In the genomic region with DNA sequence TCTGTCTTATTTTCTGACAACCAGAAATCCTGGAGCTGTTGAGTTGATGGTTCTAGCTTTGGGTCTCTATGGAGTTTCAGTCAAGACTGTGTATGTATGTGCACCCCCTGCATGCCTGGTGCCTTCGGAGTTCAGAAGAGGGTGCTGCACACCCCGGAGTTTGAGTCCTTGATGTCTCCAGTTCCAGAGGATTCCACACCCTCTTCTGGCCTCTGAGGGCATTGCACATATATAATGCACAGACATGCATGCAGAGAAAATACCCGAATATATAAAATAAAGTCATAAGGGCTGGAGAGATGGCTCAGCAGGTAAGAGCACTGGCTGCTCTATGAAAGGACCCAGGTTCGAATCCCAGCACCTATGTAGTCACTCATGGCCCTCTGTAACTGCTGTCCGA, we compare ENCODE assay signal across 11 mouse cellular contexts. TPM values are rescaled to one million over a fixed set of nuclear protein-coding genes. Genes with fewer than 3 reads are reported as not detected.
DNase-seq lines count a peak whose midpoint lies in the region; ATAC-seq and TF ChIP-seq lines count a peak whose summit lies in the region.
"Had no signal": no experiment of that assay in that cellular context is flagged by ENCODE, and none has a peak within 500 bp of the region (broad histone marks: within the 10 kb centered on the region; RNA-seq: fewer than 3 reads in every experiment).

No protein-coding gene starts in this region.

- peak; percentile 16 for TF ChIP-seq CTCF in left cerebral cortex, adult 2 months (IDR thresholded peaks at IDR 0.05)
- peak; percentile 54 for TF ChIP-seq CTCF in Patski (IDR thresholded peaks at IDR 0.05)

- H3K27me3 ChIP-seq in Patski = no peaks in the 10 kb centered on the region
- peaks cover 30% of the 10 kb centered on the region for H3K27me3 ChIP-seq in forebrain, embryonic 10.5 days (ENCODE audit: poor library complexity, severe bottlenecking)

- ATAC-seq in Patski = no peak

- H3K36me3 ChIP-seq in forebrain, embryonic 10.5 days (replicated peaks) = no peaks in the 10 kb centered on the region
- H3K36me3 ChIP-seq: heart, embryonic 13.5 days had no signal

- DNase-seq in cerebellum, postnatal 10 days = peak; percentile 35 to 45
- DNase-seq in cerebellum, adult 11-12 months = no peak
- no peak for DNase-seq in left cerebral cortex, adult 2 months (ENCODE audit: extremely low spot score in 1 of 2, low spot score in 2 of 2)
- DNase-seq in left cerebral cortex, postnatal 36 days (ENCODE audit: low spot score in 2 of 2) = no peak
- DNase-seq in Patski (ENCODE audit: low read depth, low spot score) = no peak
- DNase-seq in lung, postnatal 36 days = peak; percentile 53
- DNase-seq in adrenal gland, postnatal 4 days (ENCODE audit: low spot score in 2 of 2) = no peak
- DNase-seq in forebrain, embryonic 10.5 days (ENCODE audit: extremely low spot score, low spot score) = no peak
- DNase-seq: adrenal gland, postnatal 25 days had no signal

- in situ Hi-C loops in Patski (cut with MboI; ENCODE audit: low pct_unique_long_range_greater_than_20kb) = loop anchor here (25.0 kb wide), 1 partner anchor 772 kb away; no protein-coding TSS in a partner anchor

- no peak overlapping the region for H3K27ac ChIP-seq in left cerebral cortex, adult 2 months
- no peak overlapping the region for H3K27ac ChIP-seq in forebrain, embryonic 10.5 days
- H3K27ac ChIP-seq: heart, embryonic 13.5 days had no signal

- H3K4me1 ChIP-seq in forebrain, embryonic 10.5 days = peaks cover 6% of the 10 kb centered on the region

- CTCF ChIA-PET in Patski (lab: Charles Lee) = interaction anchor here (0.9 to 1.6 kb wide), 10 partner anchors 12 to 621 kb away, joined by 3 to 6 read pairs (median 4); partner anchors contain the start of gene Slc10a6

- POLR2A ChIA-PET in Patski (lab: Charles Lee) = no interaction called here

- H3K9me3 ChIP-seq in forebrain, embryonic 10.5 days = no peaks in the 10 kb centered on the region
- H3K9me3 ChIP-seq: heart, embryonic 13.5 days had no signal

- intact Hi-C loops in left cerebral cortex, adult 2 months (cut with DNase I) = loop anchor here (1.0 kb wide), 2 partner anchors 303 to 315 kb away; no protein-coding TSS in a partner anchor
- intact Hi-C loops in left cerebral cortex, postnatal 36 days (cut with DNase I) = loop anchor here (1.0 kb wide), 1 partner anchor 303 kb away; no protein-coding TSS in a partner anchor

- 74% methylated on average over 5 of the region's 5 CpGs for WGBS in forebrain, embryonic 10.5 days

- H3K4me3 ChIP-seq in left cerebral cortex, adult 2 months = no peak overlapping the region
- H3K4me3 ChIP-seq in forebrain, embryonic 10.5 days = no peak overlapping the region
- H3K4me3 ChIP-seq: heart, embryonic 13.5 days had no signal

RNA-seq across cellular contexts. Expression of gene 1700016H13Rik, which starts 3.1 kb away (rescaled TPM):
- not detected for total RNA-seq in left cerebral cortex, adult 2 months (2021)
- not detected for total RNA-seq in left cerebral cortex, postnatal 36 days (2021)
- not detected for polyA plus RNA-seq in Patski (2021)
- not detected for total RNA-seq in adrenal gland, postnatal 4 days (2021)
- 0.14 and 0.24 TPM in 2 replicates for polyA plus RNA-seq in forebrain, embryonic 10.5 days (2016; fragmentation: Nextera tagmentation; extraction: Ambion mirVana)
- total RNA-seq: adrenal gland, postnatal 25 days; layer of hippocampus, postnatal 25 days had no signal

RNA-seq across cellular contexts. Expression of gene Slc10a6, which starts 29.7 kb away (rescaled TPM):
- under 1 TPM in 1 of 2 experiments, not detected in 1; 0.21 TPM for total RNA-seq in left cerebral cortex, adult 2 months (2021)
- under 1 TPM; 0.15 to 0.18 TPM for total RNA-seq in left cerebral cortex, postnatal 36 days (2021)
- not detected for polyA plus RNA-seq in Patski (2021)
- 1 to 10 TPM; 1.1 to 1.9 TPM for total RNA-seq in adrenal gland, postnatal 4 days (2021)
- polyA plus RNA-seq in forebrain, embryonic 10.5 days (2016; fragmentation: Nextera tagmentation; extraction: Ambion mirVana) = not detected in 2 replicates

RNA-seq across cellular contexts. Expression of gene Aff1, which starts 33.3 kb away (rescaled TPM):
- 10 to 100 TPM; 12.8 to 16.7 TPM for total RNA-seq in left cerebral cortex, adult 2 months (2021)
- 10 to 100 TPM; 10.9 to 13.5 TPM for total RNA-seq in left cerebral cortex, postnatal 36 days (2021)
- polyA plus RNA-seq in Patski (2021) = 76.9 TPM
- 10 to 100 TPM; 37.5 to 43.3 TPM for total RNA-seq in adrenal gland, postnatal 4 days (2021)
- polyA plus RNA-seq in forebrain, embryonic 10.5 days (2016; fragmentation: Nextera tagmentation; extraction: Ambion mirVana) = 4.3 and 5.1 TPM in 2 replicates

Comparison
In these comparisons a context has a peak if more than half of its experiments do, and no peak if none do; other contexts are left out.
1. DNase-seq: peak in cerebellum, postnatal 10 days (2 of 2) and lung, postnatal 36 days (single experiment); none in cerebellum, adult 11-12 months (single experiment), left cerebral cortex, adult 2 months (0 of 2), left cerebral cortex, postnatal 36 days (0 of 2), Patski (single experiment), adrenal gland, postnatal 4 days (0 of 2) and forebrain, embryonic 10.5 days (single experiment).